Mouse (Mus musculus) lung, postnatal 0 days (tissue): ENCODE measurements at regions not wholly inside any gene's neighbourhood (a gene's known extent, or its start where the extent isn't known, plus 50 kb on each side); places are given as distances from the start of the nearest gene placed in this dataset.

Source experiments
- CTCF ChIP-seq: IDR thresholded peaks from 2 replicates; pipeline ENCODE4 v1.5.1; 2016; ENCODE audit warnings: antibody characterized with exemption, mild to moderate bottlenecking
- EP300 ChIP-seq: IDR thresholded peaks from 2 replicates; pipeline ENCODE4 v1.6.1; 2016; ENCODE audit warnings: antibody characterized with exemption, mild to moderate bottlenecking, control low read depth

- no peak for TF ChIP-seq CTCF
- TF ChIP-seq EP300 = no peak
Observed at GRCm38 (mm10) chr9:102423465-102423918, 69.0 kb upstream of the Ephb1 start.
